Mouse (Mus musculus) layer of hippocampus, adult 9-10 months (tissue): ENCODE data around the gene Irs1.
A peak's percentile ranks its signal among the peaks of the same experiment; 100 is the strongest.

Source experiments
- DNase-seq: peaks from one replicate; pipeline ENCODE4 v3.0.0; 2022; ENCODE audit warnings: low spot score

Gene Irs1

DNA sequence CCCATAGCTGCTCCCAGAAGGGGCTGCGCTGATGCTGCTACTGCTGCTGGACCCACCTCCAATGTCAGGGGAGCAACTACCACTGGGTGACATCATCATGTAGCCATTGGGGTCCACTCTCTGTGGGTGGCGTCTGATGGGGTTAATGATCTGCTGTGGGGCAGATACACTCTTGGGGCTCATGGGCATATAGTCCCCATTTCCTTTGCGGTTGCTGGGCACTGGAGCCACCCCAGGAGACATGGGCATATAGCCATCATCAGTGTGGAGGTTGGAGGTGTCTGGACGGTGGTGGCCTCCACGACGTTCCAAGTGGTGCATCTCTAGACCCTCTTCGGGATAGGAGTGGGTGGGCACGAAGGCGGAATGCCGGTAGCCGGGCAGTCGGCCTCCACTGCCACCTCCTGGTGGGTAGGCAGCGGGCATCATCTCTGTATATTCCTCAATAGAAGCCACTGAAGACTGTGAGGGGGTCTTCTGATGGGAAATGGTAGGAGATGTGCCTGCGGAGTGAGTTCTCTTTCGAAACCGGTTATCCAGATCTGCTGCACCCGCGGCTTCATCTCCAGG is 2.7 kb downstream of the Irs1 start:
- DNase-seq: no peak

GRCm38 (mm10) chr1:82287776-82288325 is 3.4 kb downstream of the Irs1 start:
- DNase-seq: no peak

DNA sequence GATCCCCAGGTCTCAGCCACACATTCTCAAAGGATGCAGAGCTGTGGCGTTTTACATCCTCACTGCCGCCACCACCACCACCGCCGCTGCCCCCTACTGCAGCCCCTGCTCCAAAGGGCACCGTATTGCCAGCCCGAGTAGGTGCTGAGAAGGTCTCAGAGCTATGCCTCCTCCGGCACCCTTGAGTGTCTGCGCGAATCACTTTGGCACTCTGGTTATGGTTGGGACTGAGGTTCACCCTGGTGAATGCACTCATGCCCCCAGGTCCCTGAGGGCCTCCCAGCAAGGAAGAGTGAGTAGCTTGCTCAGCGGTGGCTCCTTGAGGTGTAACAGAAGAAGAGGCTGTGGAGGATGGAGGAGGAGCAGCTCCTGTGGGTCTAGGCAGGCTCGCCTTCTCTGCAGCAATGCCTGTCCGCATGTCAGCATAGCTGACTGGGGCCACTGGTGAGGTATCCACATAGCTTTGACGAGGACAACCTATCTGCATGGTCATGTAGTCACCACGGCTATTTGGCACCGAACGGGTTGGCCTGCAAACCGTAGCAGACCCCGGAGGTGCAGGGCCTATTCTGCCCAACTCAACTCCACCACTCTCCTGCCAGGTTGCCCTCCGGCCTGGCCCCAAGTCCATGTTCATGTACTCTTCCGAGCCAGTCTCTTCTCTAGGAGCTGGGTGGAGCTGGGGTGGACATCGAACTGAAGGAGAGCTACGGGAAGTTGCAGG is 4.0 kb downstream of the Irs1 start:
- DNase-seq: no peak

DNA sequence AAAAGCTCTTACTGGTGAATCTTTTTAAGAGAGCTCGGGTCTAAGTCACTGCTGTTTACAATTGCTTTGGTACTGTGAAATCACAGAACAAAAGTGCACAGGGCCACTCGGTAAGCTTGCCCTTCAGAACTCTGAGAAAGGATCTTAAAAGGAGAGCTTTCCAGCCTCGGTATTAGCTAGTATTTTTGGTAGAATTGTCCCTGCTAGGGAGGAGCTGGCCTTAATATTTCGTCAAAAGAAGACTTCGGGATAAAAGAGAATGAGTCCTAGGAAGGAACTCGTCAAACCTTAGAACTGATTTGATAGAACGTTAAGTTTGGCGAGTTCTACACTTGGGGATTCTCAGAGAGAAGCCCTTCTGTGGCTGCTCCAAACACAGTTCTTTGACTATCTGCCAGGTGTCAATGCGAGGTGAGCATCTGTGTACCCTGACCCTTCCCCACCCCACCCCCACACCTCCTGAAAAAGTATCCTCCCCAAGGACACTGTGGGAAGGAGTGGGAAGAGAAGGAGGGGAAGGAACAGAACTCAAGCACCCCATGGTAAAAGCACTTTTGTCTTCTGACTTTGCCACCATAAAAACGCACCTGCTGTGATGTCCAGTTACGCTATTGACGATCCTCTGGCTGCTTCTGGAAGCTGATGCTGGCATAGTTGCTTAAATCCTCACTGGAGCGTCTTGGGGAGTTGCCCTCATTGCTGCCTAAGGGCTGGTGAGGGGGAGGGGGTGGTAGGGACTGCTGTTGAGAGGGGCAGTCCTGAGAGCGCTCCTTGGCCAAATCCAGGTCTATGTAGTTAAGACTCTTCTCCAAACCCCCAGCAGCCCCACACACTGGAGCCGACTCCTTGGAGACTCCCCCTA is 4.8 kb downstream of the Irs1 start:
- no peak for DNase-seq

DNA sequence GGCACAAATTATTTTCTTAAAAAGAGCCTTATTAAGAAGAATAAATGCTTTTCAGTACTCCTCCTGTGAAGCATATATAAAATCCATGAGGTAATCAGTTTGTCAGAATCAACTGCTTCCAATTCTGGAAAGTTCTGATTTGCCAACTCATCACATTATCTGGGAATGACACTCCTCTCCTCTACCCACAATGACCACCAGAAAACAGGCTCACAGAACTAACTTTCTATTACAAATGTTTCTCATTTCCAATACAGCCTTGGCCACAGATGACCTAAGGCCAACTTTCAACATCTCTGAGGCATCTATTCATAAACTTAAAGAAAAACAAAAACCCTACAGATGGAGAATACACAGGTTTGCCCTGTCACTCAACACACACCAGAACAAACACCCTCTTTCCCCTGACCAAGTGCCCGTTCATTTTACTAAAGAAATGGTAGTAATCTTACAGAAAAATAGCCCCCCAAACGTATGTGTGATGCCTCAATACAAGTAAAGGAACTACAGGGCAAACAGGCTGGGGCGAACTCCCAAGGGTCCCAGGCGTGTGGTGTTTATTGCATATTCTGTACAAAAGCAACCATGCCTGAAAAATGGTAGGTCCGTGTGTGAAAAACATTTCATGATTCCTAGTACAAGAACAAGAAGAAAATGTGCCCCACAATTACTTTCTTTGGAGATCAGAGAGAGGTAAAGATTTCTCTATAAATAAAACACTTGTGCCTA is 5.6 kb downstream of the Irs1 start:
- no peak for DNase-seq

- DNase-seq: no peak
Measured at GRCm38 (mm10) chr1:82284403-82284802, 6.8 kb downstream of the Irs1 start.

GRCm38 (mm10) chr1:82283901-82284301 is 7.3 kb downstream of the Irs1 start:
- no peak for DNase-seq

- no peak for DNase-seq
Measured at GRCm38 (mm10) chr1:82282992-82283611, 8.1 kb downstream of the Irs1 start.

- no peak for DNase-seq
Measured at GRCm38 (mm10) chr1:82281823-82282222, 9.4 kb downstream of the Irs1 start.

DNA sequence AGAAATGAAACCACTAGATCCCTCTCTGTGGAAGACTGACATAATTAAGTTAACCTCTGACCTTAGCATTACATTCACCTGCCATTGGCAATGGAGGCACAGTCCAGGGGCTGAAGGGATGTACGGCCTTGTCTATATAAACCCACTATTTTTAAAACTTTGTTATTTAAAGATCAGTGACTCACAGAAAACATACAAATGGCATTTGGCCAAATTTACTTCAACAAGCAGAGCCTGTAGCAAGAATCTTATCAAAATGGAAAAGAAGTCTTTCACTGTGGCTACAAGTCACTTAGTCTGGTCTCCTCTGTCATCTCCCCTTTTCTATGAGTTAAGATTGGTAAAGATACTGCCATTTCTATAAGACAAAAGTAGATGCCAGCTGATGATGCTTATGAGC is 11.4 kb downstream of the Irs1 start:
- no peak for DNase-seq

GRCm38 (mm10) chr1:82274361-82274760 is 16.9 kb downstream of the Irs1 start:
- no peak for DNase-seq

DNA sequence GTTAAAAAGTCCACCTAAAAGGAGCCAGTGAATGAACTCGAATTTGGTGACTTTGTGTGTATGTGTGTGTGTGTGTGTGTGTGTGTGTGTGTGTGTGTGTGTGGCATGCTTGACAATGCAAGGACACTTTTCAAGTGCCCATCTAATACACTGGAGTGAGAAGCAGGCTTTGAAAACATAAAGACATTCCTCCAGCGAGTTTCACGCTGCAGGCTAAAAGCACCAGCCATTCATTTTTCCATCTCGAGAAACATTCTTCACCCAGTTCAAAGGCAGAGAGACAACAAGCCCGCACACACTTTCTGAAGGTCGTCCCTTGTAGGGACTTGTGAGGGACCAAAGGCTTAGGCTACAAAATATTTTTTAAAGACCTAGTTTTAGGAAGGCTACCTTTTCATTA is 17.7 kb downstream of the Irs1 start:
- DNase-seq: no peak

DNA sequence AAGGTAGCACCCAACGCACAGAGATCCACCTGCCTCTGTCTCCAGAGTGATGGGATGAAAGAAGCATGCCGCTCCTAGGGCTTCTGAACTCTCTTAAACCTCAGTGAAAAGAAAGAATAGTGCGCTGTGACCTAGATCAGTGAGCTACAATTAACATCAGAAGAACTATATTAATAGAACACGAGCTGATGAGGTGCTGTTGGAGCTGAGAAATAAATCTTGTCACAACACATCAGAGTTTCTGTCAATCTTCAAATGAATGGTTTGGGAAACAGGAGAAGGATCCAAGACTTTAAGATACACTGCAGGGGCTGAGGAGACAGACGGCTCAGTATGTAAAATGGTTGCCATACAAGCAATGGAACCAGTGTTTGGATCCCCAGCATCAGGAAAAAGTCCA is 19.0 kb downstream of the Irs1 start:
- DNase-seq: no peak

DNA sequence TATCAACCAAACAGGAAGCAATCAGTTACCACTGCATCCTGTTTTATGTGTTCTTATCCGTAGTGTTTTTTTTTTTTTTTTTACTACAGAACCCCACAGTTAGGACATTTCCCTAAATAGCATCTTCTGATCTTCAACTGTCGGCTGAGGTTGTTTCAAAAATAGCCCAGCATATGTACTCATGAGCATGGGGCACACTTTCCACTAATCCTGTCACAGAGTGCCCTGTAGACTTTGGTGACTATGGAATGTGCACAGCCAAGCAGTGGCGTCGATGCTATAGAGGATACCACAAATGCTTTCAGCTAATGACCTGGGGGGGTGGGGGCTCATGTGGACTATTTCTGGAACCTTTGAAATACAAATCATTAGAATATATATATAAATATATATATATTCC is 23.7 kb downstream of the Irs1 start:
- DNase-seq: no peak

DNA sequence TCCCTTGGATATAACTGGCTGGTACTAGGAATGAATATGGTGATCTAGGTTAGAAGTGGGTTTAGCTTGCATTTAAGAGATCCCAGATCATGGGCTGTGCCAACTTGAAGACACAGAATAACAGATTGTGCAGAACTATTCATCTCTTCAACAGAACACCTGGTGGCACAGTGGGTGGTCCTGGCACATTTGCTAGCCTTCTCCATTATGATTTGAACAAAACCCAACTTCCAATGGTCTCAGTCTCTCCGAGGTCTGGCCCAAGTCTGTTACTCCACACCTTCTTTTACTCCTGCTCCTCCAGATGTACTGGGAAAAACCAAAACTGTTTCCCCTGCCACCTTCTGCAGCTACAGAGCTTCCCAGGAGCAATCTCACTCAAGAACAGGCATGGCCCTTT is 28.9 kb downstream of the Irs1 start:
- no peak for DNase-seq

GRCm38 (mm10) chr1:82261638-82262037 is 29.6 kb downstream of the Irs1 start:
- DNase-seq: no peak

DNA sequence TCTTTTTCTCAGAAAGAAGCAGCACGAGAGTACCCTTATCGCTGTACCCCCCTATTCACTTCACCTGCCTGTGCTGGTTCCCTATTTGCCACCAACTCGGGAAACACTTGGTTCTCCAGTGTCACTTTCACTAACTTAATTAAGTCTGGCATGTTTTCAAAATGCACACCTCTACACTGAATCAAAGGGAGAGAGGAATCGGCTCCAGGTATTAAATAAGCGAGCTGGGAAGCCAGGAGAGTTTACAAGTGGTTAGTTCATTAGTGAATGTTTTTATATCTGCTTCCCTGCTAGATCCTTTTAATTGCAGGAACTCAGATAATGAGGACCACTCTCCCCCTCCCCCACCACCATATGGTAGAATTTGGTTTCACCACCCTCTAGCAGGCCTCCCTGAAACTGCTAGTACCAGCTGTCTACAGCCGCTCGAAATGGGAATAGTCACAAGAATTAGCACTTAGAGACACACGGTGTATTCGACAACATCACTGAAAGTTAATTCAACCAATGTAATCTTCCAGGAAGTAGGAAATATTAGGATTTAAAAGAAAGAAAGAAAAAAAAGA is 30.1 kb downstream of the Irs1 start:
- peak; percentile 59 for DNase-seq

DNA sequence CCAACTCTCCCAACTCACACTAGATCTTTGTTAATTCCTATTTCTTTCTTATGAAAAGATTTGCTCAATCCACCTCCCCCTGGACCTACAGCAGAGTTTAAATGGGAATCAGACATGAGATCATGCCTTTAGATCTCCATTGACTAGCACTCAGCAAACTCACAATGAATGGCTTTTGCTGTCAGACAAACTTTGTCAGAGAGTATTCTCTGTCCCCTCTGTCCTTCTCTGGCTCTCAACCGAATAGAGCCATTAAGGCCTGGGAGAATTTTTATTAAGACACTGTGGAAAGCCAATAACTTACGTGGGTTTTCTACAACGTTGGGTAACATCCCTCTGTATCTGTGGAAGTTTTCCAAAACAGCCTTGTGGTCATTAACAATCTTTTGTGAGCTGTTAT is 31.2 kb downstream of the Irs1 start:
- DNase-seq: no peak

GRCm38 (mm10) chr1:82258331-82258730 is 32.9 kb downstream of the Irs1 start:
- DNase-seq: no peak

DNA sequence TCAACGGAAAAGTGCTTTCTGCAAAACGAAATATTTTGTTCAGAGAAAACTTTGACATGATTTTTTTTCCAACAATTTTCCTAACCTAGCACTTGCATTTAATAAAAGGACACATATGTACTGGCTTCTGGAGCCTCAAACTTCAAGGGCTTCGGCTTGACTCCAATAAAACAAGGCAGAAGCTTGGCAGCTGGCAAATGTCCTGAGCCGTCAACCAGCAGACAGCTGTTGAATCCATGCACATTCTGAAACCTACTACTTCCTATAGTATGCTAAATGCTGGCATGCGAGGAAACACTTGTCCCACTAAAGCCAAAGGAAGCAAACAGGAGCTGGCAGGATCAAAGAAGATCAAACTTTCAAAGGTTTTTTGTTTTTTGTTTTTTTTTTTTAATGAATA is 33.8 kb downstream of the Irs1 start:
- no peak for DNase-seq

- DNase-seq: no peak
Measured at GRCm38 (mm10) chr1:82253789-82254445, 37.3 kb downstream of the Irs1 start.
